Mouse (Mus musculus) C2C12 (cell line): ENCODE results near the gene Gpr153.

Experiments
- CEBPB ChIP-seq: IDR thresholded peaks from one replicate; pipeline ENCODE4 v1.6.1; 2011; ENCODE audit warnings: low read depth, mild to moderate bottlenecking, control low read depth, moderate library complexity
- CTCF ChIP-seq: IDR thresholded peaks from one replicate; pipeline ENCODE4 v1.5.1; 2011; ENCODE audit not compliant: control insufficient read depth, insufficient read depth, insufficient read length
- MAX ChIP-seq: IDR thresholded peaks from one replicate; pipeline ENCODE4 v1.6.1; 2011; ENCODE audit warnings: mild to moderate bottlenecking, control low read depth
- MYOD1 ChIP-seq: IDR thresholded peaks from one replicate; pipeline ENCODE4 v1.6.1; 2011; ENCODE audit warnings: low read depth; ENCODE audit not compliant: control insufficient read depth, insufficient read length

GRCm38 (mm10) chr4:152321464-152321863 is 47.4 kb downstream of the Gpr153 start:
- TF ChIP-seq CTCF (no peak), CEBPB (no peak), MYOD1 (no peak), MAX (no peak)
